Mouse (Mus musculus) lung, postnatal 25 days (tissue): ENCODE measurements around the gene Maml2.
A peak's percentile ranks its signal among the peaks of the same experiment; 100 is the strongest.

Source experiments
- DNase-seq: peaks from one replicate; pipeline ENCODE4 v3.0.0; 2022; ENCODE audit warnings: low spot score

Maml2 gene

DNA sequence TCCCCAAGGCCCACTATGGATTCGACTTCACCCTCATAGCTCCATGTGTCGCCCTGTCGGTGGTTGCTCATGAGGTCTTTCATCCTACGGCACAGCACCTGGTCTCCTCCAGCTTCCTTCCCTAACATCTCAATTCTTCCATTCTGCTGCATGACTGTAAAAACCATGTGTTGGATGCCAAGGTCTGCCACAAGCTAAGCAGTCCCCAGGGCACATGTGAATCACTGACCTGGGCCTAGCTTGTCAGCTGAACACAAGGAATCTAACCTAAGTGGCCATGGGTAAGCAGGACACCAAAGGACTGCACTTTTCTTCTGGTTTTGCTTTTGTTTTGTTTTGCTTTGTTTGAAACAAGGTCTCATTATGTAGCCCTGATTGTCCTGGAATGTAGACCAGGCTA lies 271.3 kb downstream of the Maml2 start:
- DNase-seq: no peak

GRCm38 (mm10) chr9:13572847-13573246 lies 275.1 kb downstream of the Maml2 start:
- DNase-seq: no peak

DNA sequence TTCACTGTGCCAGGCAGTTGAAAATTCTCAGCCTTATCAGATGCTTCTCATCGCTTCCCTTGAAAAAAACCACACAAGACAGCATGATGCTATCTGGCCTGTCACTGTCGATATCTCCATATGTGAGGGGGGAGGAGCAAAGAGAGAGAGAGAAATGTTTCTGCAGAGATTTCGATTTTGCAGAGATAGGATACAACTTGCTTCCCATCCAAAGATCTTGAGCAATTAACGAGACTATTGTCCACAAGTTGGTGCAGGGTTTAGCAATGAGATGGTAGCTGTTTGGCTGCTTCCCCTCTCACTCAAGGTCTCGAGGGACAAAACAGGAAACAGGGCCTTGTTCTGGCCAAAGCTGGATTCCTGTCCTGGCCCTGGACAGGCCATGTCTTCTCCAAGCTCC lies 276.3 kb downstream of the Maml2 start:
- DNase-seq: no peak

DNA sequence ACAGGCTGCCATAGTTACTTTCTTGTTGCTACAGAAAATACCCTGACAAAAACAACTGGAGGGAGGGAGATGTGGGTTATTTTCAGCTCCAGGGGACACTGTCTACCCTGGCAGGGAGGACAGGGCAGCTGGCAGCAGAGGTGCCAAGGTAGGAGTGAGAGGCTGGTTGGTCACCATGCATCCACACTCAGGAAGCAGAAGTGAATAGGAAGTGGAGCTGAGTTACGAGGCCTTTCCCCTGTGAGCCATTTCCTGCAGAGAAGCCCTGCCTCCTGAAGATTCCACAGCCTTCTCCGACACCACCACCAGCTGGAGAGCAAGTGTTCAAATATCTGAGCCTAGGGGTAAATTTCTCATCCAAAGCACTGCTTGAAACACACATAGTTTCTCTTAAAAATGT lies 277.2 kb downstream of the Maml2 start:
- no peak for DNase-seq

GRCm38 (mm10) chr9:13577150-13577549 lies 279.4 kb downstream of the Maml2 start:
- DNase-seq: no peak

- DNase-seq: no peak
Observed at GRCm38 (mm10) chr9:13581184-13581583, 283.4 kb downstream of the Maml2 start.

- no peak for DNase-seq
Observed at GRCm38 (mm10) chr9:13583952-13584351, 286.2 kb downstream of the Maml2 start.

- DNase-seq: no peak
Observed at GRCm38 (mm10) chr9:13584435-13584834, 286.7 kb downstream of the Maml2 start.

GRCm38 (mm10) chr9:13587085-13587933 lies 289.6 kb downstream of the Maml2 start:
- peak; percentile 67 for DNase-seq

- no peak for DNase-seq
Observed at GRCm38 (mm10) chr9:13588786-13589185, 291.0 kb downstream of the Maml2 start.

- no peak for DNase-seq
Observed at GRCm38 (mm10) chr9:13592701-13593100, 294.9 kb downstream of the Maml2 start.

DNA sequence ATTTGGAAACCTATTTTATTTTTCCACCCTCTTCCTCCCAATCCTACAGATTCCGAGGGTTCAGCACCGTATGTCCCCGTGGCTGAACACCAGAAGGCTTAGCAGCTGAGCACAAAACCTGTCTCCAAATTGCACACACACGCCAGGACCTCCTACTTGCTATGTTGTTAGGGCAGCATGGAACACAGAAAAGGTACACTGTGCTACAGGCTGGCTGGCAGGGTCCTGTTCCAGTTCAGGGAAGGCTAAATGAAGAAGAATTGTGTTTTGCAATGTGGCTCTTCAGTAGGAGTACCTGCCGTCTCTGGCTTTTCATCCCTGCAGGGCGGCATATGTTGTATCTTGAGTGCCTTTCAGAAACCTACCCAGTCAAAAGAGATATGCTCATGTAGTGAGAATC lies 300.0 kb downstream of the Maml2 start:
- no peak for DNase-seq

- DNase-seq: no peak
Observed at GRCm38 (mm10) chr9:13598596-13599333, 301.0 kb downstream of the Maml2 start.

- no peak for DNase-seq
Observed at GRCm38 (mm10) chr9:13599334-13599614, 301.5 kb downstream of the Maml2 start.

DNA sequence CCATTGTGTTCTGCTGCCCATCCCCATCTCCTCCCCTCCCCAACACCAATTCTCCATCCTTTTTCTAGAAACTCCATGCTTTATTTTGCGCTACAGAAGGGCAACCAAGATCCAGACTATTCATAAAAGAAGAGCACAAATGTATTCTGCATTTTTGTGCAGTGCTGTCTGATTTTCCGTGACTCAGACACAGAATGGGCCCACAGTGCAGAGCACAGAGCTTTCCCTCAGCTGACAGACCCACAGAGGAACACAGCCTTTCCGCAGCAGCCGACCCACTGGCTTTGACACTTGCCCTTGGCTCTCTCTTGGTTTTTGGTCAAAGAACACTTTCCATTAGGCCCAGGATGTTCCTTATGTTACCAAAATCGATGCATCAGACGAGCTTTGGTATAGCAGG lies 302.0 kb downstream of the Maml2 start:
- DNase-seq: no peak

GRCm38 (mm10) chr9:13601729-13602128 lies 304.0 kb downstream of the Maml2 start:
- no peak for DNase-seq

DNA sequence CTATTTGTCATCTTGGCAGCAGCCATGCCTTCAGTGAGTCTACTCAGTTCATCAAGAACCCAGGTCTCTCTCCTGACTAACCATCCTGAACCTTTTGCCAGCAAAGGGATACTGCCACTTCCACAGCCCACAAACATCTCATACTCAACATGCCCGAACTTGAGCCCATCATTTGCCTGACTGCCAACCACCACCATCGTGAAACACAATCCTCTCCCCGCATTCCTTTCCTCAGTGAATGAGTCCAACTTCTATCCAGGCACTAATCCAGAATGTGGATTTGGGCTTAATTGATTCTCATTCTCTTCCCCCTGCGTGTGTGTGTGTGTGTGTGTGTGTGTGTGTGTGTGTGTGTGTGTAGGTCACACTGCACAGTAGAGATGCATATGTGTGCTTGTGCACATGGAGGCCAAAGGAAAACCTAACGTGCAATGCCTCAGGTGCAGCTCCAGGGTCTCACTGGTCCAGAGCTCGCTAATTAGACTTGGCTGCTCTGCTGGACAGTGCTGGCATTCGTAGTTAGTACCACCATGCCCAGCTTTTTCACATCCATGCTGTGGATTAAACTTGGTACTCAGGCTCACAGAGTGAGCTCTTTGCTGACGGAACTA lies 305.9 kb downstream of the Maml2 start:
- no peak for DNase-seq

GRCm38 (mm10) chr9:13607609-13608185 lies 309.9 kb downstream of the Maml2 start:
- no peak for DNase-seq

DNA sequence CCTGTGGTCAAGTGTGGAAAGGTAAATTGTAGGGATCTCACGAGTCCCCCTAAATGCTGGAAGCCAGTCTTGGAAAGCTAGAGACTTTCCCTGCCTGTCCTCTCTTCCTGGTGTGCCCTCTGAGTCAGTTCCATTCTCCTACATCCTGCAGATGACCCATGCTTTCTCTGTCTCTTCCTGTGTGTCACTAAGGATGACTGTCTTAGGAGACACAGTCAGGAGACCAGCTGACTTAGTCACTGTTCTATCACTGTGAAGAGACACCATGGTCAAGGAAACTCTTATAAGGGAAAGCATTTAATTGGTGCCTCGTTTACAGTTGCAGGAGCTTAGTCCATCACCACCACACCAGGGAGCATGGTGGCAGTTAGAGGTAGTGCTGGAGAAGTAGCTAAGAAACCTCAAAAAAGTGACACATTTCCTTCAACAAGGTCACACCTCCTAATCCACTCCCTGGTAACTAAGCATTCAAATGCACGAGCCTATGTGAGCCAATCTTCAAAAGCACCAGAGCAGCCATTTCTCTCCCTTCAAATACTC lies 310.8 kb downstream of the Maml2 start:
- no peak for DNase-seq

- DNase-seq: no peak
Observed at GRCm38 (mm10) chr9:13611561-13611960, 313.8 kb downstream of the Maml2 start.

- no peak for DNase-seq
Observed at GRCm38 (mm10) chr9:13612371-13612770, 314.6 kb downstream of the Maml2 start.
